8 mouse cellular contexts compared by ENCODE assay signal in the genomic region with DNA sequence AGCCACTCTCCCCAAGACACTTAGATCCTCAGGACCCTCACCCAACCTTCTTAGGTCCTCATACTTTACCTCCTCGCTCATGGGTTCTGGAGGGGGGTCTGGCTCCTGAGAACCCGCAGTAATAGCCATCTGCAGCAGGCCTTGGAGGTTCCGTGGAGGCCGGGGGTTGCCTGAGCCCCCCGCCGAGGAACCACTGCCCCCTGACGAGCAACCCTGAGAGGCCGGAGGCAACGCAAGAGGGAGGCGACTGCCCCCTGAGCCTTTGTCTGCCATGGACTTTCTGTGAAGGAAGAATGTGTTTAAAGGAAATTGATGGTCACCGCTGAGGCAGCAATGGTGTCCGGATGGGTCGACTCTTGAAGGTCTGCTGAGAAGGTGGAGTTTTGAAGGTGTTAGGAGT. TPM values are rescaled to one million over a fixed set of nuclear protein-coding genes. Genes with fewer than 3 reads are reported as not detected.
DNase-seq lines count a peak whose midpoint lies in the region; ATAC-seq and TF ChIP-seq lines count a peak whose summit lies in the region.

No protein-coding gene starts in this region.

- peak overlapping the region; percentile 44 for H3K9ac ChIP-seq in CH12.LX (ENCODE audit: insufficient read depth, low read depth)
- H3K9ac ChIP-seq in forebrain, embryonic 15.5 days (replicated peaks) = peak overlapping the region; percentile 50
- peak overlapping the region; percentile 58 for H3K9ac ChIP-seq in liver, embryonic 15.5 days

- peak overlapping the region; percentile 80 to 97 (median 91) for H3K4me3 ChIP-seq in CH12.LX (replicated peaks in 1 of 3; ENCODE audit: low read depth in 2 of 3, low read length in 2 of 3, poor library complexity in 1 of 3)
- H3K4me3 ChIP-seq in forebrain, embryonic 15.5 days = peak overlapping the region; percentile 79
- H3K4me3 ChIP-seq in liver, embryonic 15.5 days (replicated peaks) = peak overlapping the region; percentile 87

- TF ChIP-seq EP300 in CH12.LX (IDR thresholded peaks at IDR 0.05; ENCODE audit: low read length) = no peak

- H3K4me2 ChIP-seq in CH12.LX (ENCODE audit: insufficient read depth, low read depth, poor library complexity, severe bottlenecking) = peak overlapping the region; percentile 78
- H3K4me2 ChIP-seq in forebrain, embryonic 15.5 days (replicated peaks) = peak overlapping the region; percentile 76
- H3K4me2 ChIP-seq in liver, embryonic 15.5 days = peak overlapping the region; percentile 92

- H3K27me3 ChIP-seq in CH12.LX (replicated peaks) = no peaks in the 10 kb centered on the region
- no peaks in the 10 kb centered on the region for H3K27me3 ChIP-seq in forebrain, embryonic 15.5 days
- H3K27me3 ChIP-seq in liver, embryonic 15.5 days = peaks cover 7% of the 10 kb centered on the region; the same call in 1 of the 2 replicates

- TF ChIP-seq POLR2A in CH12.LX (IDR thresholded peaks at IDR 0.05; ENCODE audit: low read depth, low read length) = no peak

- H3K79me2 ChIP-seq in CH12.LX (replicated peaks; ENCODE audit: control insufficient read depth, extremely low read depth, insufficient read depth, poor library complexity, severe bottlenecking) = peaks cover 3% of the 10 kb centered on the region; the same call in 1 of the 2 replicates

- no peaks in the 10 kb centered on the region for H3K9me3 ChIP-seq in CH12.LX (replicated peaks; ENCODE audit: low read length)
- H3K9me3 ChIP-seq in forebrain, embryonic 15.5 days = no peaks in the 10 kb centered on the region
- H3K9me3 ChIP-seq in liver, embryonic 15.5 days (replicated peaks) = no peaks in the 10 kb centered on the region

- 1% methylated on average over 13 of the region's 13 CpGs for WGBS in forebrain, embryonic 15.5 days
- 3% methylated on average over 13 of the region's 13 CpGs for WGBS in liver, embryonic 15.5 days (ENCODE audit: insufficient replicate concordance)

- H3K4me1 ChIP-seq in CH12.LX (ENCODE audit: control insufficient read depth in 1 of 2, insufficient read depth in 2 of 2) = peaks cover 0 to 18% of the 10 kb centered on the region in 2 experiments; a peak in 2 of 4 replicates
- peaks cover 17% of the 10 kb centered on the region for H3K4me1 ChIP-seq in forebrain, embryonic 15.5 days
- peaks cover 27% of the 10 kb centered on the region for H3K4me1 ChIP-seq in liver, embryonic 15.5 days (replicated peaks)

- H3K27ac ChIP-seq in CH12.LX (ENCODE audit: insufficient read depth, low read depth) = no peak overlapping the region
- H3K27ac ChIP-seq in forebrain, embryonic 15.5 days (replicated peaks) = peak overlapping the region; percentile 85
- H3K27ac ChIP-seq in liver, embryonic 15.5 days (replicated peaks) = peak overlapping the region; percentile 80

- H3K36me3 ChIP-seq in CH12.LX (replicated peaks in 1 of 2; ENCODE audit: control insufficient read depth in 1 of 2, insufficient read depth in 1 of 2, low read length in 1 of 2) = peaks cover 23 to 27% of the 10 kb centered on the region in 2 experiments
- H3K36me3 ChIP-seq in forebrain, embryonic 15.5 days = peaks cover 15% of the 10 kb centered on the region
- peaks cover 23% of the 10 kb centered on the region for H3K36me3 ChIP-seq in liver, embryonic 15.5 days (replicated peaks)

- TF ChIP-seq CTCF in CH12.LX (conservative IDR thresholded peaks at IDR 0.05 in 1 of 2, IDR thresholded peaks at IDR 0.05 in 1 of 2; ENCODE audit: low read depth in 2 of 2, low read length in 2 of 2) = no peak

- DNase-seq in heart, adult 11 months = peak; percentile 93
- DNase-seq in heart, adult 18-20 months = no peak
- no peak for DNase-seq in CH12.LX (ENCODE audit: extremely low read depth)
- no peak for DNase-seq in MN1 (ENCODE audit: low spot score)
- DNase-seq in adrenal gland, postnatal 36 days = no peak
- DNase-seq in ovary, adult 18-20 months (ENCODE audit: low spot score) = no peak

- in situ Hi-C loops in CH12.LX (cut with MboI; ENCODE audit: low pct_ligation_motif_present, low pct_unique_long_range_greater_than_20kb, low sequenced_read_pairs) = no loop called here

- TF ChIP-seq RAD21 in CH12.LX (IDR thresholded peaks at IDR 0.05; ENCODE audit: low read depth, low read length) = no peak

- dilution Hi-C loops in CH12.LX (cut with MboI; ENCODE audit: extremely low pct_ligation_motif_present, extremely low pct_unique_long_range_greater_than_20kb, low sequenced_read_pairs) = no loop called here

- no peak; the same call in none of the 2 replicates for ATAC-seq in forebrain, embryonic 15.5 days (replicated peaks)
- no peak for ATAC-seq in liver, embryonic 15.5 days (ENCODE audit: insufficient read depth)

TF ChIP-seq in CH12.LX, 34 proteins besides CTCF, POLR2A, EP300 and RAD21:
- TF ChIP-seq USF1 (IDR thresholded peaks at IDR 0.05; ENCODE audit: low read depth, low read length) (no peak), BHLHE40 (IDR thresholded peaks at IDR 0.05; ENCODE audit: low read depth, low read length) (no peak), KAT2A (IDR thresholded peaks at IDR 0.05; ENCODE audit: insufficient replicate concordance, low read length) (no peak), ETS1 (conservative IDR thresholded peaks at IDR 0.05; ENCODE audit: low read depth, low read length) (no peak), MAX (IDR thresholded peaks at IDR 0.05; ENCODE audit: low read length) (no peak), TCF12 (IDR thresholded peaks at IDR 0.05; ENCODE audit: low read depth, low read length) (no peak), ZMIZ1 (IDR thresholded peaks at IDR 0.05; ENCODE audit: low read depth, low read length) (no peak), CHD2 (IDR thresholded peaks at IDR 0.05; ENCODE audit: low read length) (no peak; the same call in 1 of the 2 replicates), SIN3A (IDR thresholded peaks at IDR 0.05; ENCODE audit: low read length) (no peak), NELFE (IDR thresholded peaks at IDR 0.05; ENCODE audit: low read depth, low read length) (no peak), USF2 (conservative IDR thresholded peaks at IDR 0.05; ENCODE audit: low read depth, low read length) (no peak), UBTF (IDR thresholded peaks at IDR 0.05; ENCODE audit: low read depth, low read length) (no peak), JUND (conservative IDR thresholded peaks at IDR 0.05; ENCODE audit: low read depth, low read length) (no peak), ZC3H11A (IDR thresholded peaks at IDR 0.05; ENCODE audit: low read depth, low read length) (no peak)

RNA-seq across cellular contexts. Expression of gene Hspbp1, which starts 0.7 kb away (rescaled TPM):
- 10 to 100 TPM; 33.8 to 38.5 TPM for total RNA-seq in heart, adult 18-20 months (2021)
- 131 and 136 TPM in 2 replicates for total RNA-seq in CH12.LX (2012; rRNA removed)
- total RNA-seq in CH12.LX (2014; rRNA removed) = 92.3 and 98.8 TPM in 2 replicates
- 82.7 and 90.6 TPM in 2 replicates for polyA plus RNA-seq in CH12.LX (2012; ENCODE audit: insufficient read length, low read depth)
- polyA plus RNA-seq in forebrain, embryonic 15.5 days (2015; fragmentation: Nextera tagmentation; extraction: Ambion mirVana) = 142 and 146 TPM in 2 replicates
- polyA plus RNA-seq in liver, embryonic 15.5 days (2015; fragmentation: Nextera tagmentation; extraction: Ambion mirVana) = 54.4 and 58.1 TPM in 2 replicates
- 10 to 100 TPM; 47.8 to 50.7 TPM for total RNA-seq in adrenal gland, postnatal 36 days (2021)

RNA-seq across cellular contexts. Expression of gene Brsk1, which starts 6.2 kb away (rescaled TPM):
- 1 to 10 TPM; 1.1 to 1.2 TPM for total RNA-seq in heart, adult 18-20 months (2021)
- 0.21 and 0.25 TPM in 2 replicates for total RNA-seq in CH12.LX (2012; rRNA removed)
- not detected in 2 replicates for total RNA-seq in CH12.LX (2014; rRNA removed)
- polyA plus RNA-seq in CH12.LX (2012; ENCODE audit: insufficient read length, low read depth) = not detected in 2 replicates
- polyA plus RNA-seq in forebrain, embryonic 15.5 days (2015; fragmentation: Nextera tagmentation; extraction: Ambion mirVana) = 6.7 and 7.9 TPM in 2 replicates
- polyA plus RNA-seq in liver, embryonic 15.5 days (2015; fragmentation: Nextera tagmentation; extraction: Ambion mirVana) = 0.03 and 0.12 TPM in 2 replicates
- 1 to 10 TPM; 6.6 to 8.0 TPM for total RNA-seq in adrenal gland, postnatal 36 days (2021)

RNA-seq across cellular contexts. Expression of gene Ppp6r1, which starts 25.4 kb away (rescaled TPM):
- 10 to 100 TPM; 69.2 to 70.4 TPM for total RNA-seq in heart, adult 18-20 months (2021)
- total RNA-seq in CH12.LX (2012; rRNA removed) (85.6 and 91.2 TPM in 2 replicates), CH12.LX (2014; rRNA removed) (53.0 and 59.2 TPM in 2 replicates)
- 108 and 118 TPM in 2 replicates for polyA plus RNA-seq in CH12.LX (2012; ENCODE audit: insufficient read length, low read depth)
- polyA plus RNA-seq in forebrain, embryonic 15.5 days (2015; fragmentation: Nextera tagmentation; extraction: Ambion mirVana) = 9.2 and 9.3 TPM in 2 replicates
- polyA plus RNA-seq in liver, embryonic 15.5 days (2015; fragmentation: Nextera tagmentation; extraction: Ambion mirVana) = 6.5 and 8.1 TPM in 2 replicates
- 10 to 100 TPM; 82.6 to 89.5 TPM for total RNA-seq in adrenal gland, postnatal 36 days (2021)

RNA-seq across cellular contexts. Expression of gene Tmem150b, which starts 40.8 kb away (rescaled TPM):
- under 1 TPM in 1 of 2 experiments, not detected in 1; 0.10 TPM for total RNA-seq in heart, adult 18-20 months (2021)
- total RNA-seq in CH12.LX (2012; rRNA removed) (0.04 TPM in 1 of 2 replicates, not detected in the other), CH12.LX (2014; rRNA removed) (0.15 TPM in 1 of 2 replicates, not detected in the other)
- 0.12 and 0.17 TPM in 2 replicates for polyA plus RNA-seq in CH12.LX (2012; ENCODE audit: insufficient read length, low read depth)
- 0.08 and 0.24 TPM in 2 replicates for polyA plus RNA-seq in forebrain, embryonic 15.5 days (2015; fragmentation: Nextera tagmentation; extraction: Ambion mirVana)
- polyA plus RNA-seq in liver, embryonic 15.5 days (2015; fragmentation: Nextera tagmentation; extraction: Ambion mirVana) = 0.14 and 0.37 TPM in 2 replicates
- total RNA-seq in adrenal gland, postnatal 36 days (2021) = under 1 TPM; 0.16 to 0.43 TPM

RNA-seq across cellular contexts. Expression of gene Tmem86b, which starts 53.0 kb away (rescaled TPM):
- 1 to 10 TPM; 3.8 to 6.5 TPM for total RNA-seq in heart, adult 18-20 months (2021)
- total RNA-seq in CH12.LX (2012; rRNA removed) (5.9 and 7.2 TPM in 2 replicates), CH12.LX (2014; rRNA removed) (4.3 TPM in 2 replicates)
- polyA plus RNA-seq in CH12.LX (2012; ENCODE audit: insufficient read length, low read depth) = 9.1 and 10.6 TPM in 2 replicates
- polyA plus RNA-seq in forebrain, embryonic 15.5 days (2015; fragmentation: Nextera tagmentation; extraction: Ambion mirVana) = 2.7 and 3.1 TPM in 2 replicates
- polyA plus RNA-seq in liver, embryonic 15.5 days (2015; fragmentation: Nextera tagmentation; extraction: Ambion mirVana) = 34.4 and 39.1 TPM in 2 replicates
- total RNA-seq in adrenal gland, postnatal 36 days (2021) = 1 to 10 TPM; 5.9 to 8.2 TPM
